27 mouse cellular contexts compared by ENCODE assay signal in the genomic region with DNA sequence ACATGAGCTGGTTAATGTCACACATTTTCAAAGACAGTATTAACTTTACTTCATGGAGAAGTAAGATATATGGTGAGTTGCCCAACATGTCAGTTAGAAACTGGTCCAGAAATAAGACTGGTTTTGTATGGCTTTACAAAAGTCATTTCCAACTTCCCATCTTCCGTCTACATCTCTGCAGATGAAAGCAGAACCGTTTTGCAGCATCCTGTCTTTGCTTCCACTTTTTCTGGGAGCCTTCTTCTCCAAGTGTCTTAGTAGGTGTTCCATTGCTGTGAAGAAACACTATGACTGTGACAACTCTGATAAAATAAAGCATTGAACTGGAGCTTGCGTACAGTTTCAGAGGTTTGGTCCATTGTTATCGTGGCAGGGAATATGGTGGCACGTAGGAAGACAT. TPM values are rescaled to one million over a fixed set of nuclear protein-coding genes. Genes with fewer than 3 reads are reported as not detected.
DNase-seq lines count a peak whose midpoint lies in the region; ATAC-seq and TF ChIP-seq lines count a peak whose summit lies in the region.
"Had no signal": no experiment of that assay in that cellular context is flagged by ENCODE, and none has a peak within 500 bp of the region (broad histone marks: within the 10 kb centered on the region; RNA-seq: fewer than 3 reads in every experiment).

No protein-coding gene starts in this region.

- no peak for ATAC-seq in heart, embryonic 11.5 days (replicated peaks; ENCODE audit: insufficient number of reproducible peaks, low FRiP score, low TSS enrichment)
- ATAC-seq in granulocyte monocyte progenitor cell, adult 5-6 weeks (replicated peaks; ENCODE audit: poor library complexity, severe bottlenecking) = peak; percentile 70
- ATAC-seq in megakaryocyte, adult 5-6 weeks (ENCODE audit: poor library complexity, severe bottlenecking) = peak; percentile 59
- ATAC-seq: activated CD4-positive, CD25-positive, alpha-beta regulatory T cell, adult 4 months; CD4-positive, CD25-positive, alpha-beta regulatory T cell, adult 4 months; forebrain, embryonic 13.5 days; forebrain, embryonic 16.5 days; Patski had no signal

- peak; percentile 79 for DNase-seq in heart, adult 11 months
- DNase-seq in c-Kit-positive CD71-positive TER-119-positive erythroid progenitor cells, embryonic 14.5 days (ENCODE audit: low spot score) = no peak
- DNase-seq in urinary bladder, adult 18-20 months (ENCODE audit: low spot score in 2 of 2) = no peak
- DNase-seq in embryo, embryonic 9.5 days (ENCODE audit: extremely low spot score) = no peak
- DNase-seq: adrenal gland, adult 8-10 months; adrenal gland, postnatal 14 days; adrenal gland, postnatal 36 days; B cell, adult 2 months; cerebellum, adult 11-12 months; cerebellum, adult 2 months; cerebellum, adult 9-10 months; cerebellum, postnatal 10 days; cerebellum, postnatal 25 days; embryo, embryonic 11 days had no signal

- H3K27ac ChIP-seq in heart, embryonic 11.5 days (ENCODE audit: low read depth, low read length) = no peak overlapping the region
- H3K27ac ChIP-seq in bone marrow macrophage, adult 2 months (ENCODE audit: insufficient read depth, low read depth, low read length) = 0 out of 2 replicates have a peak overlapping the region, but pooled peaks have one; percentile 12
- H3K27ac ChIP-seq: embryonic facial prominence, embryonic 10.5 days; embryonic facial prominence, embryonic 12.5 days; forebrain, embryonic 13.5 days had no signal

- H3K4me3 ChIP-seq in heart, embryonic 11.5 days (ENCODE audit: low read depth, low read length) = no peak overlapping the region
- no peak overlapping the region for H3K4me3 ChIP-seq in bone marrow macrophage, adult 2 months (ENCODE audit: insufficient read depth, low read length)
- H3K4me3 ChIP-seq: embryonic facial prominence, embryonic 10.5 days; embryonic facial prominence, embryonic 12.5 days; forebrain, embryonic 13.5 days had no signal

- no peak overlapping the region for H3K4me2 ChIP-seq in heart, embryonic 11.5 days
- H3K4me2 ChIP-seq: embryonic facial prominence, embryonic 12.5 days; forebrain, embryonic 13.5 days had no signal

- 93% methylated on average over 5 of the region's 5 CpGs for WGBS in heart, embryonic 11.5 days (ENCODE audit: insufficient replicate concordance)

- H3K9ac ChIP-seq in heart, embryonic 11.5 days (ENCODE audit: low read depth, low read length) = no peak overlapping the region
- H3K9ac ChIP-seq: embryonic facial prominence, embryonic 12.5 days; forebrain, embryonic 13.5 days had no signal

- H3K4me1 ChIP-seq in heart, embryonic 11.5 days (ENCODE audit: control insufficient read depth, insufficient read depth, low read length) = no peaks in the 10 kb centered on the region; the same call in 1 of the 2 replicates
- peaks cover 20% of the 10 kb centered on the region for H3K4me1 ChIP-seq in bone marrow macrophage, adult 2 months (ENCODE audit: control insufficient read depth, insufficient read depth, low read length)
- H3K4me1 ChIP-seq: forebrain, embryonic 13.5 days had no signal

- H3K27me3 ChIP-seq in heart, embryonic 11.5 days (ENCODE audit: control insufficient read depth, insufficient read depth, low read length) = no peaks in the 10 kb centered on the region
- H3K27me3 ChIP-seq: CH12.LX; embryonic facial prominence, embryonic 12.5 days; Patski had no signal

- H3K9me3 ChIP-seq in heart, embryonic 11.5 days (replicated peaks; ENCODE audit: control insufficient read depth, low read length) = no peaks in the 10 kb centered on the region
- H3K9me3 ChIP-seq: embryonic facial prominence, embryonic 10.5 days; embryonic facial prominence, embryonic 12.5 days; forebrain, embryonic 13.5 days; G1E had no signal

- no peak for TF ChIP-seq POLR2A in bone marrow macrophage, adult 2 months (IDR thresholded peaks at IDR 0.05; ENCODE audit: borderline replicate concordance, low read depth, low read length)

- no peaks in the 10 kb centered on the region for H3K36me3 ChIP-seq in heart, embryonic 11.5 days (ENCODE audit: control insufficient read depth, insufficient read depth, low read length)
- H3K36me3 ChIP-seq: embryonic facial prominence, embryonic 10.5 days; embryonic facial prominence, embryonic 12.5 days; G1E had no signal

- no peak for TF ChIP-seq CTCF in bone marrow macrophage, adult 2 months (IDR thresholded peaks at IDR 0.05; ENCODE audit: low read depth, low read length)

RNA-seq across cellular contexts. Expression of gene Jun, which starts 37.0 kb away (rescaled TPM):
- polyA plus RNA-seq in heart, embryonic 11.5 days (2014; fragmentation: Nextera tagmentation; extraction: Ambion mirVana) = 33.6 and 34.5 TPM in 2 replicates
- 37.4 and 39.6 TPM in 2 replicates for polyA plus RNA-seq in bone marrow macrophage, adult 2 months (2012; ENCODE audit: insufficient read depth, insufficient read length, missing spikeins)
- 16.9 and 26.1 TPM in 2 replicates for total RNA-seq in granulocyte monocyte progenitor cell, adult 5-6 weeks (2014; fragmentation: Nextera tagmentation)
- 173 and 195 TPM in 2 replicates for total RNA-seq in granulocyte monocyte progenitor cell, adult 5-6 weeks (2017)
- total RNA-seq in megakaryocyte, adult 5-6 weeks (2015) = 88.4 and 91.5 TPM in 2 replicates
- 141 and 162 TPM in 2 replicates for total RNA-seq in megakaryocyte, adult 5-6 weeks (2017)
